Mouse (Mus musculus): ENCODE results near the gene Actl7a.

Actl7a gene

DNA sequence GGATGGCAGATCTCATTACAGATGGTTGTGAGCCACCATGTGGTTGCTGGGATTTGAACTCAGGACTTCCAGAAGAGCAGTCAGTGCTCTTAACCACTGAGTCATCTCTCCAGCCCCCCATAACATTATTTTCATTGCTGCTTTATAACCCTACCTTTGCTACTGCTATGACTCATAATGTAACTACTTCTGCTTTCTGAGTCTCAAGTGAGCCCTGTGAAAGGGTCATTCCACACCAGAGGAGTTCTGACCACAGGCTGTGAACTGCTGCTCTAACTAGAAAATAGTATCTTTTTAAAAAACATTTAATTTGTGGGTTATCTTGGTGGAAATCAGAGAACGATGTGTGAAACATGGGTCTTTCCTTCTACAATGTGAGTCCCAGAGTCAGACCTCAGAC lies 14.5 kb downstream of the Actl7a start:
- DNase-seq (ENCODE audit: extremely low spot score) = no peak

DNA sequence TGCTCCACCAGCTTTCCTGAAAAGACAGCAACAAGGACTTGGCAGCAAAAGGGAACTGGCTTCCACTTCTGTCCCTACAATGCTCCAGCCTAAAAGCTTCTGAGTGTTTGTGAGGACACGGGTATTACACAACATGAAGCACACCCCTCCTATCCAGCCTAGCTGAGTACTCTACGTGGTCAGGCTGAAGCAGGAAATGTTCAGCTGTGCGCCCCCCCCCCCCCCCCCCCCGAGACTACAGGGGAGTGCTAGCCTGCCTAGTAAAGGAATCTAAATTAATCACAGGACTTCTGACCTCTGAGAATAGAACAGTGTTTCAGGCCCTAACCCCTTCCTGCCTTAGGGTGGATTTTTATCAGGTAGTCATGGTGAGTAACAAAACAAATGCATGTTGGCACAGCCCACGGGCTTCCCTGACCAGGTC lies 24.7 kb downstream of the Actl7a start:
- no peak for DNase-seq (ENCODE audit: extremely low spot score)

DNA sequence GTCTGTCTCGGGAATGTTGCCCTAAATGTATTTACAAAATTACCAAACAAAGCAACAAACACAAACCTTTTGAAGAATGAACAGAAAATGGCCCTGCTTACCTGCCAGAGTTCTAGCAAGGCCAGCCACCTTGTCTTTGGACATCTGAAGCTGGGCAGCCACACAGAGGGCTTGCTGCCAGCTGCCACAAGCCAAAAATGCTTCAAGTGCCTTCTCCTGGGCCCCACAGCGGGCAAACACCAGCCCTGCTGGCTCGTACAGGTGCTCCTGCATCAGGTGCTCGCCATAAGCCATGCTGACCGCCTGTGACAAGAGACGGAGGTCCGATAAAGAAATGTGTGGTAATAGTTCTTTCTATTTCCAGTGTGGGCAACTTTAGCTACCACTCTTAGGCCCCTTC lies 25.7 kb downstream of the Actl7a start:
- DNase-seq (ENCODE audit: extremely low spot score) = no peak

DNA sequence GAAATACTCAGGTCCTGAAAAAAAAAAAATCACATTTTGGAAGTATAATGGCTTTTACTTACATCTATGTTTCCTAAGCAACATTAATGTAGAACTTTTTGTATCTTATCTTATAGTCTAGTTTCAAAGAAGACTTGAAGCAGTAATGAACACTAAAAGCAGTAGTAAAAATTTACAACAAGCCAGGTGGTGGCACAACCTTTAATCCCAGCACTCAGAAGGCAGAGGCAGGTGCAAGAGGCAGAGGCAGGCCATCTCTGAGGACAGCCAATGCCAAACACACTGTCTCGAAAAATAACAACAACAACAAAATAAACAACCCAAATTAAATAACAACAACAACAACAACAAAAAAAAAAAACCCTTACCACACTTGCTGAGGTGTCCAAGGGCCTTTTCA lies 27.9 kb downstream of the Actl7a start:
- no peak for DNase-seq (ENCODE audit: extremely low spot score)

DNA sequence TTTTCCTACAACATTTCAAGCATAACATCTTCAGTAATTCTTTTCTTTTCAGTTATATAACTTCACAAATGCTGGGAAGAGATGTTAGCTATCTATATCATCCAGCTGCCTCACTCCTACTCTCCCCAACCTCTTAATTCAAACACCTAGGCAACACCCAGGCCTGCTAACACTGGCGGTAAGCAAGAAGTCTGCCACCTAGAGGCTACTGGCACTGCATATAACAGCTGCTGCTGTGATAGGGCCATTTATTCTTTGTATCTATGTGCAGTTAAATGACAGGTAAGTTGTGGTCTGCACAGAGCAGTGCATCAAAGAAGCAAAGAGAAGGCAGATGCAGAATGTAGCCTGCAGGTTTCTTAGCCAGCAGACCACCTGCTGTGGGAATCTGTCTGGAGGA lies 48.2 kb downstream of the Actl7a start:
- DNase-seq (ENCODE audit: extremely low spot score) = no peak
